Mouse (Mus musculus) liver, postnatal 0 days (tissue): ENCODE data around the gene Rab33a. TPM values are rescaled to one million over a fixed set of nuclear protein-coding genes. Genes with fewer than 3 reads are reported as not detected.
A peak's percentile ranks its signal among the peaks of the same experiment; 100 is the strongest.

Experiments used
- ATAC-seq: fragments of 200-750 bp; cut with Nextera tagmentation; 2 replicates; pipeline ENCODE4 v1.8.0; 2017; ENCODE audit warnings: mild to moderate bottlenecking, moderate library complexity
- DNase-seq: peaks from one replicate; pipeline ENCODE4 v3.0.0-alpha.2; 2016
- H3K27ac ChIP-seq: fragments of 300-500 bp; sonication (generic); 2 replicates; pipeline ENCODE4 v1.5.1; 2014; ENCODE audit warnings: antibody characterized with exemption, moderate library complexity, mild to moderate bottlenecking, low read depth
- H3K27me3 ChIP-seq: fragments of 300-500 bp; sonication (generic); 2 replicates; pipeline ENCODE4 v1.6.1; 2014; ENCODE audit warnings: low read length, control low read depth, mixed read lengths; ENCODE audit not compliant: insufficient read depth
- H3K36me3 ChIP-seq: fragments of 300-500 bp; sonication (generic); replicated peaks from 2 replicates; pipeline ENCODE4 v1.6.1; 2014; ENCODE audit warnings: mild to moderate bottlenecking, control low read depth, low read length, moderate library complexity, mixed read lengths; ENCODE audit not compliant: insufficient read depth
- H3K4me1 ChIP-seq: fragments of 300-500 bp; sonication (generic); 2 replicates; pipeline ENCODE4 v1.6.1; 2014; ENCODE audit warnings: antibody characterized with exemption, mild to moderate bottlenecking, control low read depth; ENCODE audit not compliant: insufficient read depth
- H3K4me2 ChIP-seq: fragments of 300-500 bp; sonication (generic); 2 replicates; pipeline ENCODE4 v1.6.1; 2014; ENCODE audit warnings: low read depth, mild to moderate bottlenecking, low read length, moderate library complexity, mixed read lengths
- H3K4me3 ChIP-seq: fragments of 300-500 bp; sonication (generic); 2 replicates; pipeline ENCODE4 v1.5.1; 2014; ENCODE audit warnings: low read depth, low read length
- H3K9ac ChIP-seq: fragments of 300-500 bp; sonication (generic); replicated peaks from 2 replicates; pipeline ENCODE4 v1.6.1; 2014; ENCODE audit warnings: mild to moderate bottlenecking, moderate library complexity
- H3K9me3 ChIP-seq: fragments of 300-500 bp; sonication (generic); 2 replicates; pipeline ENCODE4 v1.6.1; 2016; ENCODE audit warnings: mild to moderate bottlenecking, control low read depth, low read length, mixed read lengths
- CTCF ChIP-seq: sonication (generic); IDR thresholded peaks from 2 replicates; pipeline ENCODE4 v1.5.1; 2016; ENCODE audit warnings: antibody characterized with exemption, low read depth
- EP300 ChIP-seq: IDR thresholded peaks from 2 replicates; pipeline ENCODE4 v1.6.1; 2016; ENCODE audit warnings: antibody characterized with exemption, low read depth, mild to moderate bottlenecking
- WGBS: fragments of 180-500 bp; shearing (Covaris S2); extraction: QIAGEN DNeasy Blood & Tissue Kit; methylation state at CpG from one replicate; pipeline ENCODE4 v1.1.7; 2014; ENCODE audit not compliant: insufficient replicate concordance; 5-methylcytosine and 5-hydroxymethylcytosine counted together
- polyA plus RNA-seq: library from polyadenylated mRNA; unstranded; fragments of >200 nt; fragmentation: Nextera tagmentation; extraction: Ambion mirVana; gene quantifications from 2 replicates; pipeline ENCODE4 v1.2.1, GENCODE M21; 2015

Gene Rab33a
- 0.18 and 0.21 TPM in 2 replicates for polyA plus RNA-seq

- ATAC-seq (no peak), DNase-seq (no peak)
- peaks cover 11% of the 10 kb centered on the region; the same call in 1 of the 2 replicates for H3K27me3 ChIP-seq
- no peak within 1 kb of the TSS for H3K27ac ChIP-seq
- 23% methylated on average over 32 of the region's 33 CpGs for WGBS
- no peaks in the 10 kb centered on the region for H3K9me3 ChIP-seq
- H3K4me2 ChIP-seq: peak within 1 kb of the TSS; percentile 70
- TF ChIP-seq EP300 (no peak), CTCF (no peak)
- no peak within 1 kb of the TSS for H3K9ac ChIP-seq
- H3K4me1 ChIP-seq: no peaks in the 10 kb centered on the region
- peak within 1 kb of the TSS; percentile 35 for H3K4me3 ChIP-seq
- no peaks in the 10 kb centered on the region for H3K36me3 ChIP-seq
These were observed at the start of gene Rab33a for GRCm38 (mm10) chrX:48518808-48519548. Gene Rab33a, plus strand, starts transcription at chrX:48519285.

GRCm38 (mm10) chrX:48481095-48481494, 38.0 kb upstream of the Rab33a start:
- TF ChIP-seq EP300: no peak
- TF ChIP-seq CTCF: no peak
- Histone ChIP-seq H3K4me3 (no peak overlapping the region), H3K4me1 (no peaks in the 10 kb centered on the region), H3K36me3 (peaks cover 11% of the 10 kb centered on the region), H3K9me3 (no peaks in the 10 kb centered on the region), H3K4me2 (no peak overlapping the region), H3K27me3 (no peaks in the 10 kb centered on the region), H3K27ac (no peak overlapping the region), H3K9ac (no peak overlapping the region)
- 76% methylated on average over 4 of the region's 4 CpGs for WGBS
- DNase-seq (no peak), ATAC-seq (no peak)

GRCm38 (mm10) chrX:48481687-48482086, 37.4 kb upstream of the Rab33a start:
- WGBS: 79% methylated on average over 7 of the region's 7 CpGs
- TF ChIP-seq EP300: no peak
- TF ChIP-seq CTCF: no peak
- Histone ChIP-seq H3K36me3 (peaks cover 11% of the 10 kb centered on the region), H3K4me1 (no peaks in the 10 kb centered on the region), H3K27ac (no peak overlapping the region), H3K9me3 (no peaks in the 10 kb centered on the region), H3K4me2 (no peak overlapping the region), H3K9ac (no peak overlapping the region), H3K4me3 (no peak overlapping the region), H3K27me3 (no peaks in the 10 kb centered on the region)
- ATAC-seq (no peak), DNase-seq (no peak)

- H3K9me3 ChIP-seq: no peaks in the 10 kb centered on the region
- H3K9ac ChIP-seq: no peak overlapping the region
- no peak overlapping the region for H3K27ac ChIP-seq
- no peak overlapping the region for H3K4me2 ChIP-seq
- no peaks in the 10 kb centered on the region for H3K27me3 ChIP-seq
- ATAC-seq (no peak), DNase-seq (no peak)
- 78% methylated on average over 8 of the region's 8 CpGs for WGBS
- H3K36me3 ChIP-seq: 0 out of 2 replicates have a peak, but pooled peaks cover 2% of the 10 kb centered on the region
- H3K4me3 ChIP-seq: no peak overlapping the region
- TF ChIP-seq CTCF: no peak
- TF ChIP-seq EP300: no peak
- no peaks in the 10 kb centered on the region for H3K4me1 ChIP-seq
These were observed 25.3 kb upstream of the Rab33a start for GRCm38 (mm10) chrX:48493763-48494162.

GRCm38 (mm10) chrX:48513166-48513807, 5.8 kb upstream of the Rab33a start, which contains the start of gene Aifm1:
Gene Aifm1, minus strand, starts transcription at chrX:48513563.
- 19% methylated on average over 39 of the region's 45 CpGs for WGBS
- Histone ChIP-seq H3K9me3 (no peaks in the 10 kb centered on the region), H3K27ac (peak within 1 kb of the TSS; percentile 79), H3K4me3 (peak within 1 kb of the TSS; percentile 65), H3K9ac (peak within 1 kb of the TSS; percentile 77), H3K27me3 (peaks cover under 1% of the 10 kb centered on the region; the same call in 1 of the 2 replicates), H3K4me1 (peaks cover 3% of the 10 kb centered on the region; the same call in 1 of the 2 replicates), H3K36me3 (no peaks in the 10 kb centered on the region), H3K4me2 (peak within 1 kb of the TSS; percentile 72)
- TF ChIP-seq EP300 (no peak), CTCF (no peak)
- DNase-seq: peak; percentile 92
- peak; percentile 98 for ATAC-seq

GRCm38 (mm10) chrX:48513824-48514223, 5.3 kb upstream of the Rab33a start:
- ATAC-seq (peak; percentile 35; the same call in 1 of the 2 replicates), DNase-seq (no peak)
- peak overlapping the region; percentile 65 for H3K4me3 ChIP-seq
- no peaks in the 10 kb centered on the region for H3K9me3 ChIP-seq
- TF ChIP-seq CTCF (no peak), EP300 (peak; percentile 15; the same call in 1 of the 2 replicates)
- H3K36me3 ChIP-seq: no peaks in the 10 kb centered on the region
- H3K27me3 ChIP-seq: peaks cover 6% of the 10 kb centered on the region; the same call in 1 of the 2 replicates
- 16% methylated on average over 13 of the region's 13 CpGs for WGBS
- H3K9ac ChIP-seq: peak overlapping the region; percentile 77
- H3K27ac ChIP-seq: no peak overlapping the region; the same call in 1 of the 2 replicates
- peak overlapping the region; percentile 72 for H3K4me2 ChIP-seq
- H3K4me1 ChIP-seq: peaks cover 3% of the 10 kb centered on the region; the same call in 1 of the 2 replicates
